Mouse (Mus musculus): ENCODE data around the gene Akap13.

- TF ChIP-seq EP300 (IDR thresholded peaks at IDR 0.05) (no peak), CTCF (IDR thresholded peaks at IDR 0.05) (no peak)
Observed at GRCm38 (mm10) chr7:75412568-75412967, 42.8 kb upstream of the Akap13 start.

All from lung, postnatal 0 days (tissue).